Mouse (Mus musculus): Measurements from ENCODE around the gene Rfx7. TPM values are rescaled to one million over a fixed set of nuclear protein-coding genes. Genes with fewer than 3 reads are reported as not detected.
"Not testable (repeated sequence)": the region's sequence is repeated elsewhere in the genome, so short reads cannot be mapped to it uniquely, and the experiment has no call there.

Rfx7 gene
- polyA plus RNA-seq, 1 experiment from 2014 or later = 2.6 TPM

DNA sequence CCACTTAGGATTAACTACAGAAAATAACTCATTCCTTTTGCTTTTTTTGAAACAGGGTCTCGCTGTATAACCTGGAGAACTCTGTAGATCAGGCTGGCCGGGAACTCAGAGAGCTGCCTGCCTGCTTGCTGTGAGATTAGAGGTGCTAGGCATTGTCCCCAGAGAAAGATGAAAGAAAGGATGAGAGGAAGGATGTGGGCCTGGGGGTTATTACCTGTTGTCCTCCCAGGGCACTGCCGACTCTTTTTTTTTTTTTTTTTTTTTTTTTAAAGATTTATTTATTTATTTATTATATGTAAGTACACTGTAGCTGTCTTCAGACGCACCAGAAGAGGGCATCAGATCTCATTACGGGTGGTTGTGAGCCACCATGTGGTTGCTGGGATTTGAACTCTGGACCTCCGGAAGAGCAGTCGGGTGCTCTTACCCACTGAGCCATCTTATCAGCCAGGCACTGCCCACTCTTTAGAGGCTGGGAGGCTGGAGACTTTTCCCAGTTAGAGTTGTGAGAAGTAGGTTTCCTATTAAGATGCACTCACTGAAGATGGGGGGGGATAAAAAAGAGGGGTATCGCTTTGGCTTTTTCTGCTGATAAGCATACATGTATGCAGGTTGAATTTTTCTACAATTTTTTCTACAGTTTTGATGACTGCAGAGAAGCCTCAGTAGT is 134.4 kb downstream of the Rfx7 start:
- 0 out of 2 replicates have a peak overlapping the region, but pooled peaks have one; percentile 3 for H3K4me2 ChIP-seq
- ATAC-seq (ENCODE audit: low read depth); H3K9me3 ChIP-seq (replicated peaks); H3K27me3 ChIP-seq; H3K27ac ChIP-seq; DNase-seq; H3K4me3 ChIP-seq (replicated peaks): not testable (repeated sequence)
- peaks cover 66% of the 10 kb centered on the region for H3K36me3 ChIP-seq
- WGBS (ENCODE audit: insufficient replicate concordance) = 68% methylated on average over 7 of the region's 8 CpGs
- peak overlapping the region; percentile 22; the same call in 1 of the 2 replicates for H3K9ac ChIP-seq
- H3K4me1 ChIP-seq (replicated peaks) = peaks cover 55% of the 10 kb centered on the region

DNA sequence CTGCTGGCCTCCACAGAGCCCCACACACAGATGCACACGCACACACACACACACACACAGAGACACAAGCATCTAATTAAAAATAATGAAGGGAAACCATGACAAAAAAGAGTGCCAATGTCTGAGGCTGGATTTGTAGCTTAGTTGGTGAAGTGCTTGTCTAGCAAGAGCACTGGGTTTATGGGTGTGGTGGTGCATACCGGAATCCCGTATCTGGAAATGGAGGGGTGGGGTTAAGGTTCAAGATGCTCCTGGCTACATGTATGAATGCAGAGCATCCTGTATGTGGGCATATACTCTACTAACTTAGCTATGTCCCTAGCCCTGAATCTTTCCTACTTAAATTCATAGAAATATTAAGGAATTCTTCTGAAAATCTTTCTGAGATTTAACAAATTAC is 135.1 kb downstream of the Rfx7 start:
- Histone ChIP-seq H3K9ac (no peak overlapping the region), H3K27ac (0 out of 2 replicates have a peak overlapping the region, but pooled peaks have one; percentile 37), H3K4me1 (replicated peaks) (peaks cover 56% of the 10 kb centered on the region), H3K4me2 (0 out of 2 replicates have a peak overlapping the region, but pooled peaks have one; percentile 3), H3K27me3 (no peaks in the 10 kb centered on the region), H3K36me3 (peaks cover 71% of the 10 kb centered on the region), H3K4me3 (replicated peaks) (no peak overlapping the region), H3K9me3 (replicated peaks) (no peaks in the 10 kb centered on the region)
- ATAC-seq (ENCODE audit: low read depth) = no peak
- DNase-seq = no peak
- 64% methylated on average over 3 of the region's 3 CpGs for WGBS (ENCODE audit: insufficient replicate concordance)

DNA sequence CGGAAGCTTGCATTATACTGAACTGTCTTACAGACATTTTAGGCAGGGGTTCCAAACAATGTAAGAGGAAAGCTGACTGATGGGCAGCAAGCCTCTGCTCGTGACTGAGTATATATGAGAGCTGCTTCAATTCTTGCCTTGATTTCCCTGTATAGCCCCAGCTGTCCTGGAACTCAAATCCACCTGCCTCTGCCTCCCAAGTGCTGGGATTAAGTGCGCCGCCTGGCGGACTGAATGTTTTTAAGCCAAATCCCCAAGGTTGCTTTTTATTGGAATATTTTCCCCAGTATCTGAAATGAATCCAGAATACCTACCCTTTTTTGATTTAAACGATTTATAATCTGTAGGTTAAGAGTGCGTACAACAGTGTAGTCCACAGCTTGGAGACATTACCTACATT is 137.3 kb downstream of the Rfx7 start:
- Histone ChIP-seq H3K36me3 (peaks cover 80% of the 10 kb centered on the region), H3K4me3 (replicated peaks) (no peak overlapping the region), H3K9ac (no peak overlapping the region), H3K27ac (no peak overlapping the region; the same call in 1 of the 2 replicates), H3K9me3 (replicated peaks) (no peaks in the 10 kb centered on the region), H3K4me2 (no peak overlapping the region), H3K27me3 (no peaks in the 10 kb centered on the region), H3K4me1 (replicated peaks) (peaks cover 44% of the 10 kb centered on the region)
- ATAC-seq (ENCODE audit: low read depth) (no peak), DNase-seq (no peak)
- 84% methylated on average over 7 of the region's 7 CpGs for WGBS (ENCODE audit: insufficient replicate concordance)

DNA sequence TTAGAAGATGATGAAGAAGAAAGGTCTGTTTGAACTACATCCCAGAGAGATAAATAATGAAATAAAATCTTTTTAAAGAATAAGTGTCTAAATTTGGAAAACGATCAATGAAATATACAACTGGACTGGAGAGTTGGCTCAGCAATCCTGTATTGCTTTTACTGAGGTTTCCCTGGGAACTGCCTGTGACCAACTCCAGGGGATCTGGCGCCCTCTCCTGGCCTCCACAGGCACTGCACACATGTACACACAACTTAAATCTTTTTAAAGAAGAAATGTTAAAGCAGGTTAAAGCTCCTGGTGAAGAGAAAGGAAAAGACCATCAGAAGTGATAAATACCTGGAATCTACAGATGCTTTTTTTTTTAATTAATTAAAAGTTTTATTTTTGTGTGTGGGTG is 140.3 kb downstream of the Rfx7 start:
- Histone ChIP-seq H3K4me3 (replicated peaks) (no peak overlapping the region), H3K9me3 (replicated peaks) (no peaks in the 10 kb centered on the region), H3K9ac (no peak overlapping the region), H3K4me1 (replicated peaks) (peaks cover 15% of the 10 kb centered on the region), H3K4me2 (no peak overlapping the region), H3K36me3 (peaks cover 79% of the 10 kb centered on the region), H3K27me3 (no peaks in the 10 kb centered on the region), H3K27ac (no peak overlapping the region)
- DNase-seq (peak; percentile 61), ATAC-seq (ENCODE audit: low read depth) (no peak)
- WGBS (ENCODE audit: insufficient replicate concordance) = 30% methylated on average over 2 of the region's 2 CpGs

Small RNAs within 50 kb of the gene (microRNA-seq; reads per million reads assigned to microRNA genes)
- not detected for gene Gm28010

Other genes with a start within 250 kb of the Rfx7 start
- 101 and 144 TPM in 2 replicates for gene Mns1, start 94.2 kb upstream of the Rfx7 start, polyA plus RNA-seq (2015; fragmentation: Nextera tagmentation; extraction: Ambion mirVana)
- gene Tex9, start 40.0 kb upstream of the Rfx7 start, polyA plus RNA-seq (2015; fragmentation: Nextera tagmentation; extraction: Ambion mirVana) = 6.2 and 8.1 TPM in 2 replicates
- gene Nedd4, start 130.1 kb downstream of the Rfx7 start, polyA plus RNA-seq (2015; fragmentation: Nextera tagmentation; extraction: Ambion mirVana) = 114 and 134 TPM in 2 replicates